Mouse (Mus musculus) midbrain, embryonic 16.5 days (tissue): ENCODE results near the gene Arhgap42. TPM values are rescaled to one million over a fixed set of nuclear protein-coding genes. Genes with fewer than 3 reads are reported as not detected.

Source experiments
- ATAC-seq: fragments of 200-750 bp; cut with Nextera tagmentation; 2 replicates; pipeline ENCODE4 v1.8.0; 2017; ENCODE audit warnings: moderate TSS enrichment
- H3K27ac ChIP-seq: fragments of 300-500 bp; sonication (generic); 2 replicates; pipeline ENCODE4 v1.5.1; 2014; ENCODE audit warnings: mild to moderate bottlenecking, low read length, mixed read lengths
- H3K27me3 ChIP-seq: fragments of 300-500 bp; sonication (generic); 2 replicates; pipeline ENCODE4 v1.6.1; 2014; ENCODE audit warnings: low read depth, low read length, mixed read lengths; ENCODE audit not compliant: control insufficient read depth, insufficient read depth
- H3K36me3 ChIP-seq: fragments of 300-500 bp; sonication (generic); 2 replicates; pipeline ENCODE4 v1.6.1; 2014; ENCODE audit warnings: mild to moderate bottlenecking, low read length, moderate library complexity, mixed read lengths; ENCODE audit not compliant: control insufficient read depth, insufficient read depth
- H3K4me1 ChIP-seq: fragments of 300-500 bp; sonication (generic); 2 replicates; pipeline ENCODE4 v1.6.1; 2014; ENCODE audit warnings: mild to moderate bottlenecking, low read length, mixed read lengths; ENCODE audit not compliant: control insufficient read depth, insufficient read depth
- H3K4me2 ChIP-seq: fragments of 300-500 bp; sonication (generic); 2 replicates; pipeline ENCODE4 v1.6.1; 2014; ENCODE audit warnings: mild to moderate bottlenecking, low read length, mixed read lengths
- H3K4me3 ChIP-seq: fragments of 300-500 bp; sonication (generic); 2 replicates; pipeline ENCODE4 v1.5.1; 2014; ENCODE audit warnings: low read depth, mild to moderate bottlenecking, low read length, moderate library complexity, mixed read lengths
- H3K9ac ChIP-seq: fragments of 300-500 bp; sonication (generic); 2 replicates; pipeline ENCODE4 v1.6.1; 2014; ENCODE audit warnings: low read depth, low read length, mixed read lengths
- H3K9me3 ChIP-seq: fragments of 300-500 bp; sonication (generic); replicated peaks from 2 replicates; pipeline ENCODE4 v1.6.1; 2014; ENCODE audit warnings: mild to moderate bottlenecking, low read length, mixed read lengths; ENCODE audit not compliant: control insufficient read depth, poor library complexity, severe bottlenecking
- WGBS: fragments of 180-500 bp; shearing (Covaris S2); extraction: QIAGEN DNeasy Blood & Tissue Kit; methylation state at CpG from one replicate; pipeline ENCODE4 v1.1.7; 2014; 5-methylcytosine and 5-hydroxymethylcytosine counted together
- polyA plus RNA-seq: library from polyadenylated mRNA; unstranded; fragments of >200 nt; fragmentation: Nextera tagmentation; extraction: Ambion mirVana; gene quantifications from 2 replicates; pipeline ENCODE4 v1.2.1, GENCODE M21; 2015

The Arhgap42 gene
- polyA plus RNA-seq, 1 experiment from 2014 or later: 14.7 TPM

GRCm38 (mm10) chr9:9142144-9142543 is 96.8 kb downstream of the Arhgap42 start:
- no peaks in the 10 kb centered on the region for H3K4me1 ChIP-seq
- no peak overlapping the region for H3K27ac ChIP-seq
- no peak overlapping the region for H3K4me3 ChIP-seq
- ATAC-seq: no peak
- 92% methylated on average over 1 of the region's 1 CpGs for WGBS
- no peaks in the 10 kb centered on the region for H3K9me3 ChIP-seq
- no peak overlapping the region for H3K4me2 ChIP-seq
- no peaks in the 10 kb centered on the region for H3K36me3 ChIP-seq
- H3K27me3 ChIP-seq: no peaks in the 10 kb centered on the region
- H3K9ac ChIP-seq: no peak overlapping the region

GRCm38 (mm10) chr9:9128996-9129694 is 109.8 kb downstream of the Arhgap42 start:
- Histone ChIP-seq H3K9me3 (no peaks in the 10 kb centered on the region), H3K4me2 (no peak overlapping the region), H3K36me3 (no peaks in the 10 kb centered on the region), H3K27me3 (no peaks in the 10 kb centered on the region), H3K9ac (no peak overlapping the region), H3K4me3 (no peak overlapping the region), H3K27ac (no peak overlapping the region), H3K4me1 (no peaks in the 10 kb centered on the region)
- WGBS: 91% methylated on average over 4 of the region's 4 CpGs
- no peak for ATAC-seq

GRCm38 (mm10) chr9:9127041-9127755 is 111.7 kb downstream of the Arhgap42 start:
- Histone ChIP-seq H3K4me3 (no peak overlapping the region), H3K4me2 (no peak overlapping the region), H3K36me3 (no peaks in the 10 kb centered on the region), H3K4me1 (no peaks in the 10 kb centered on the region), H3K9me3 (no peaks in the 10 kb centered on the region), H3K27me3 (no peaks in the 10 kb centered on the region), H3K27ac (no peak overlapping the region), H3K9ac (no peak overlapping the region)
- ATAC-seq: no peak
- WGBS: 53% methylated on average over 4 of the region's 4 CpGs

GRCm38 (mm10) chr9:9124156-9124555 is 114.7 kb downstream of the Arhgap42 start:
- no peaks in the 10 kb centered on the region for H3K36me3 ChIP-seq
- no peak overlapping the region for H3K9ac ChIP-seq
- no peak for ATAC-seq
- no peak overlapping the region for H3K4me2 ChIP-seq
- H3K27ac ChIP-seq: no peak overlapping the region
- no peak overlapping the region for H3K4me3 ChIP-seq
- H3K4me1 ChIP-seq: no peaks in the 10 kb centered on the region
- no peaks in the 10 kb centered on the region for H3K9me3 ChIP-seq
- no peaks in the 10 kb centered on the region for H3K27me3 ChIP-seq
- 82% methylated on average over 2 of the region's 2 CpGs for WGBS

- H3K9me3 ChIP-seq: no peaks in the 10 kb centered on the region
- H3K4me1 ChIP-seq: no peaks in the 10 kb centered on the region
- 55% methylated on average over 3 of the region's 3 CpGs for WGBS
- H3K4me3 ChIP-seq: no peak overlapping the region
- no peaks in the 10 kb centered on the region for H3K36me3 ChIP-seq
- no peak overlapping the region for H3K4me2 ChIP-seq
- ATAC-seq: 0 out of 2 replicates have a peak, but pooled peaks have one; percentile 21
- no peak overlapping the region for H3K9ac ChIP-seq
- H3K27me3 ChIP-seq: no peaks in the 10 kb centered on the region
- no peak overlapping the region for H3K27ac ChIP-seq
These were observed 124.6 kb downstream of the Arhgap42 start for GRCm38 (mm10) chr9:9114266-9114665.

GRCm38 (mm10) chr9:9113847-9114246 is 125.1 kb downstream of the Arhgap42 start:
- Histone ChIP-seq H3K4me1 (no peaks in the 10 kb centered on the region), H3K4me2 (no peak overlapping the region), H3K9ac (no peak overlapping the region), H3K27me3 (no peaks in the 10 kb centered on the region), H3K4me3 (no peak overlapping the region), H3K36me3 (no peaks in the 10 kb centered on the region), H3K27ac (no peak overlapping the region), H3K9me3 (no peaks in the 10 kb centered on the region)
- whole genome bisulfite sequencing: 61% methylated on average over 1 of the region's 1 CpGs
- ATAC-seq: no peak

GRCm38 (mm10) chr9:9112921-9113320 is 126.0 kb downstream of the Arhgap42 start:
- Histone ChIP-seq H3K4me1 (no peaks in the 10 kb centered on the region), H3K9ac (no peak overlapping the region), H3K4me3 (no peak overlapping the region), H3K9me3 (no peaks in the 10 kb centered on the region), H3K27me3 (no peaks in the 10 kb centered on the region), H3K4me2 (no peak overlapping the region), H3K36me3 (no peaks in the 10 kb centered on the region), H3K27ac (no peak overlapping the region)
- no peak for ATAC-seq
- 82% methylated on average over 4 of the region's 4 CpGs for WGBS

- Histone ChIP-seq H3K36me3 (no peaks in the 10 kb centered on the region), H3K27me3 (no peaks in the 10 kb centered on the region), H3K4me3 (no peak overlapping the region), H3K27ac (no peak overlapping the region), H3K9me3 (no peaks in the 10 kb centered on the region), H3K4me1 (no peaks in the 10 kb centered on the region), H3K4me2 (no peak overlapping the region), H3K9ac (no peak overlapping the region)
- no peak for ATAC-seq
These were observed 131.2 kb downstream of the Arhgap42 start for GRCm38 (mm10) chr9:9107697-9108096.

- no peak for ATAC-seq
- Histone ChIP-seq H3K27ac (no peak overlapping the region), H3K4me1 (no peaks in the 10 kb centered on the region), H3K27me3 (no peaks in the 10 kb centered on the region), H3K9ac (no peak overlapping the region), H3K4me2 (no peak overlapping the region), H3K36me3 (no peaks in the 10 kb centered on the region), H3K4me3 (no peak overlapping the region), H3K9me3 (no peaks in the 10 kb centered on the region)
- WGBS: 84% methylated on average over 3 of the region's 3 CpGs
These were observed 134.1 kb downstream of the Arhgap42 start for GRCm38 (mm10) chr9:9104761-9105160.
